In genomic region chr10:5179891-5180290, GRCm38 (mm10) we compare ENCODE assay signal across 24 mouse cellular contexts.
DNase-seq lines count a peak whose midpoint lies in the region; ATAC-seq and TF ChIP-seq lines count a peak whose summit lies in the region.
"Had no signal": no experiment of that assay in that cellular context is flagged by ENCODE, and none has a peak within 500 bp of the region (broad histone marks: within the 10 kb centered on the region; RNA-seq: fewer than 3 reads in every experiment).

No protein-coding gene starts in this region.

- H3K9me3 ChIP-seq in liver, embryonic 12.5 days (replicated peaks): no peaks in the 10 kb centered on the region
- H3K9me3 ChIP-seq: embryonic facial prominence, embryonic 15.5 days; forebrain, embryonic 10.5 days; hindbrain, embryonic 12.5 days had no signal

- H3K27me3 ChIP-seq in C2C12 (ENCODE audit: control insufficient read depth, insufficient read depth, insufficient read length): no peaks in the 10 kb centered on the region
- H3K27me3 ChIP-seq in liver, embryonic 12.5 days (replicated peaks): no peaks in the 10 kb centered on the region
- H3K27me3 ChIP-seq: CH12.LX; embryonic facial prominence, embryonic 15.5 days; hindbrain, embryonic 12.5 days; Patski had no signal

- H3K36me3 ChIP-seq in C2C12 (ENCODE audit: control insufficient read depth, insufficient read depth): peaks cover 22% of the 10 kb centered on the region
- peaks cover 20% of the 10 kb centered on the region for H3K36me3 ChIP-seq in liver, embryonic 12.5 days
- H3K36me3 ChIP-seq: forebrain, embryonic 10.5 days; hindbrain, embryonic 12.5 days had no signal

- H3K79me3 ChIP-seq in C2C12 (ENCODE audit: low read depth): no peaks in the 10 kb centered on the region

- no peak for TF ChIP-seq CTCF in C2C12 (IDR thresholded peaks at IDR 0.05; ENCODE audit: control insufficient read depth, insufficient read depth, insufficient read length)

- H3K79me2 ChIP-seq in C2C12 (ENCODE audit: control insufficient read depth, insufficient read depth): no peaks in the 10 kb centered on the region

- no peak overlapping the region for H3K4me3 ChIP-seq in C2C12 (ENCODE audit: insufficient read depth, poor library complexity, severe bottlenecking)
- no peak overlapping the region for H3K4me3 ChIP-seq in liver, embryonic 12.5 days
- H3K4me3 ChIP-seq: embryonic facial prominence, embryonic 15.5 days; erythroblast, embryonic 14.5 days; forebrain, embryonic 10.5 days; gastrocnemius, adult 2 months; hindbrain, embryonic 12.5 days had no signal

- peaks cover 6% of the 10 kb centered on the region for H3K4me1 ChIP-seq in liver, embryonic 12.5 days
- H3K4me1 ChIP-seq: embryonic facial prominence, embryonic 15.5 days; forebrain, embryonic 10.5 days; hindbrain, embryonic 12.5 days had no signal

- DNase-seq in frontal cortex, postnatal 36 days (ENCODE audit: low spot score in 2 of 2): peak; percentile 34 to 46
- DNase-seq in frontal cortex, postnatal 10 days (ENCODE audit: low spot score in 2 of 2): no peak
- peak; percentile 45 for DNase-seq in layer of hippocampus, adult 9-11 months
- no peak for DNase-seq in layer of hippocampus, adult 11-12 months (ENCODE audit: low spot score)
- DNase-seq in telencephalon, adult 2 months (ENCODE audit: low read depth, low spot score): peak; percentile 70
- DNase-seq: adrenal gland, postnatal 14 days; cerebellum, adult 18-20 months; cerebellum, postnatal 14 days; embryo, embryonic 11 days; gastrocnemius, adult 2 months; gastrocnemius, postnatal 25 days; heart, postnatal 10 days; heart, postnatal 4 days had no signal

- 73% methylated on average over 3 of the region's 3 CpGs for WGBS in liver, embryonic 12.5 days (ENCODE audit: insufficient replicate concordance)

- ATAC-seq in liver, embryonic 12.5 days: no peak
- ATAC-seq: activated CD4-positive, CD25-positive, alpha-beta regulatory T cell, adult 4 months; forebrain, embryonic 14.5 days; hindbrain, embryonic 16.5 days; Patski had no signal

- no peak overlapping the region for H3K9ac ChIP-seq in liver, embryonic 12.5 days
- H3K9ac ChIP-seq: embryonic facial prominence, embryonic 15.5 days; hindbrain, embryonic 12.5 days had no signal

- no peak overlapping the region for H3K27ac ChIP-seq in liver, embryonic 12.5 days
- H3K27ac ChIP-seq: embryonic facial prominence, embryonic 15.5 days; forebrain, embryonic 10.5 days; gastrocnemius, adult 2 months; hindbrain, embryonic 12.5 days had no signal

- H3ac ChIP-seq in C2C12 (ENCODE audit: control insufficient read depth, insufficient read length, low read depth): no peak overlapping the region

- no peak overlapping the region for H3K4me2 ChIP-seq in liver, embryonic 12.5 days
- H3K4me2 ChIP-seq: embryonic facial prominence, embryonic 15.5 days; hindbrain, embryonic 12.5 days had no signal

TF ChIP-seq in C2C12, 6 proteins besides CTCF, POLR2A, EP300 and RAD21:
- TF ChIP-seq MYOG (IDR thresholded peaks at IDR 0.05; ENCODE audit: control insufficient read depth, extremely low read depth, insufficient read length): no peak
- no peak for TF ChIP-seq MAX (IDR thresholded peaks at IDR 0.05)
- no peak for TF ChIP-seq USF1 (IDR thresholded peaks at IDR 0.05; ENCODE audit: low read depth)
- TF ChIP-seq MYOD1 (IDR thresholded peaks at IDR 0.05; ENCODE audit: control insufficient read depth, insufficient read length, low read depth): peak; percentile 68
- TF ChIP-seq FOSL1 (IDR thresholded peaks at IDR 0.05; ENCODE audit: insufficient read depth, low read length, poor library complexity, severe bottlenecking): no peak
TF ChIP-seq in C2C12: peak in this region for 1.

Comparison
In these comparisons a context has a peak if more than half of its experiments do, and no peak if none do; other contexts are left out.
1. DNase-seq: peak in frontal cortex, postnatal 36 days (2 of 2), layer of hippocampus, adult 9-11 months (single experiment) and telencephalon, adult 2 months (single experiment); none in frontal cortex, postnatal 10 days (0 of 2) and layer of hippocampus, adult 11-12 months (single experiment).